Mouse (Mus musculus) heart, embryonic 14.5 days (tissue): ENCODE measurements around the gene Cxcl16. TPM values are rescaled to one million over a fixed set of nuclear protein-coding genes. Genes with fewer than 3 reads are reported as not detected.

Experiments
- microRNA-seq: library from miRNA; unstranded; fragments of <30 nt; microRNA quantifications from one replicate; pipeline ENCODE4, GENCODE M21; 2016
- polyA plus RNA-seq: library from polyadenylated mRNA; unstranded; fragments of >200 nt; fragmentation: Nextera tagmentation; extraction: Ambion mirVana; gene quantifications from 2 replicates; pipeline ENCODE4 v1.2.1, GENCODE M21; 2014

Gene Cxcl16
- polyA plus RNA-seq, 1 experiment from 2014 or later = 9.4 TPM

Small RNA genes lying within 50 kb of the gene (microRNA-seq; reads per million reads assigned to microRNA genes)
- gene Mir7115 = not detected

Other genes starting within 250 kb of the Cxcl16 start
- 0.16 and 0.18 TPM in 2 replicates for gene Slc16a11, start 247.2 kb downstream of the Cxcl16 start, polyA plus RNA-seq
- gene Slc16a13, start 238.9 kb downstream of the Cxcl16 start, polyA plus RNA-seq = 4.9 and 6.4 TPM in 2 replicates
- 18.7 and 22.4 TPM in 2 replicates for gene Bcl6b, start 230.2 kb downstream of the Cxcl16 start, polyA plus RNA-seq
- gene 0610010K14Rik, start 222.1 kb downstream of the Cxcl16 start, polyA plus RNA-seq = 139 and 143 TPM in 2 replicates
- 10.1 and 12.2 TPM in 2 replicates for gene Gm21988, start 220.2 kb downstream of the Cxcl16 start, polyA plus RNA-seq
- gene Rnasek, start 220.1 kb downstream of the Cxcl16 start, polyA plus RNA-seq = 219 and 240 TPM in 2 replicates
- gene Alox12, start 204.6 kb downstream of the Cxcl16 start, polyA plus RNA-seq = 3.0 TPM in 2 replicates
- not detected in 2 replicates for gene Alox12e, start 137.4 kb downstream of the Cxcl16 start, polyA plus RNA-seq
- gene Alox15, start 108.0 kb downstream of the Cxcl16 start, polyA plus RNA-seq = 0.13 TPM in 1 of 2 replicates, not detected in the other
- gene Pelp1, start 50.0 kb downstream of the Cxcl16 start, polyA plus RNA-seq = 17.8 and 17.9 TPM in 2 replicates
- gene Arrb2, start 27.3 kb downstream of the Cxcl16 start, polyA plus RNA-seq = 5.4 and 8.6 TPM in 2 replicates
- gene Med11, start 8.1 kb downstream of the Cxcl16 start, polyA plus RNA-seq = 25.1 and 26.8 TPM in 2 replicates
- gene Zmynd15, start 551 bp downstream of the Cxcl16 start, polyA plus RNA-seq = 0.95 and 2.0 TPM in 2 replicates
- gene Tm4sf5, start 45.3 kb upstream of the Cxcl16 start, polyA plus RNA-seq = 8.7 and 10.5 TPM in 2 replicates
- gene Vmo1, start 54.6 kb upstream of the Cxcl16 start, polyA plus RNA-seq = 0.32 and 0.43 TPM in 2 replicates
- 0.27 and 0.49 TPM in 2 replicates for gene Gltpd2, start 59.2 kb upstream of the Cxcl16 start, polyA plus RNA-seq
- gene Psmb6, start 65.4 kb upstream of the Cxcl16 start, polyA plus RNA-seq = 625 and 657 TPM in 2 replicates
- gene Gm40193, start 73.0 kb upstream of the Cxcl16 start, polyA plus RNA-seq = not detected in 2 replicates
- 11.1 and 11.7 TPM in 2 replicates for gene Pld2, start 80.1 kb upstream of the Cxcl16 start, polyA plus RNA-seq
- gene Mink1, start 102.9 kb upstream of the Cxcl16 start, polyA plus RNA-seq = 12.7 and 13.2 TPM in 2 replicates
- gene 4930544D05Rik, start 155.9 kb upstream of the Cxcl16 start, polyA plus RNA-seq = not detected in 2 replicates
- gene Chrne, start 159.2 kb upstream of the Cxcl16 start, polyA plus RNA-seq = not detected in 2 replicates
- 0.74 and 1.2 TPM in 2 replicates for gene Gp1ba, start 179.1 kb upstream of the Cxcl16 start, polyA plus RNA-seq
- gene Rnf167, start 187.3 kb upstream of the Cxcl16 start, polyA plus RNA-seq = 73.2 and 75.9 TPM in 2 replicates
- 290 and 303 TPM in 2 replicates for gene Slc25a11, start 187.5 kb upstream of the Cxcl16 start, polyA plus RNA-seq
- 1,353 and 1,384 TPM in 2 replicates for gene Pfn1, start 194.7 kb upstream of the Cxcl16 start, polyA plus RNA-seq
- 468 and 495 TPM in 2 replicates for gene Eno3, start 197.2 kb upstream of the Cxcl16 start, polyA plus RNA-seq
- gene Spag7, start 209.4 kb upstream of the Cxcl16 start, polyA plus RNA-seq = 177 TPM in 2 replicates
- gene Camta2, start 228.1 kb upstream of the Cxcl16 start, polyA plus RNA-seq = 13.7 and 13.8 TPM in 2 replicates
- gene Inca1, start 240.2 kb upstream of the Cxcl16 start, polyA plus RNA-seq = 2.1 and 2.7 TPM in 2 replicates
- 13.9 and 18.9 TPM in 2 replicates for gene Kif1c, start 240.6 kb upstream of the Cxcl16 start, polyA plus RNA-seq